In the genomic region with DNA sequence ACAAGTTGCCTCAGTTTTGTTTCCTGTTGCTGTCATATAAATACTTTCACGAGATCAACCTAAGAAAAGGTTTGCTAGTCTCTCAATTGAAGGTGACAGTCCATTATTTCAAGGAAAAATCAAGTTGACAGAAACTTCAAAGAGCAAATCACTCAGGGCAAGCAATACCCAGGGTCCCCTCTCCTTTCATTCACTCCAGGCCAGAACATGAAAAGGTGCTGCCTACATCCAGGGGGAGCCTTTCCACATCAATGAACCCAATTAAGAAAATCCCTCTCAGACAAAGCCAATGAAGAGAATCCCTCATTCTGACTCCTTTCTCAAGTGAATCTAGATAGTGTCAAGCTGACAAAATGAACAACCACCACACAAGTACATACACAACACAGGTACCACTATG, we compare ENCODE assay signal across 16 mouse cellular contexts.
"Had no signal": no experiment of that assay in that cellular context is flagged by ENCODE, and none has a peak within 500 bp of the region (broad histone marks: within the 10 kb centered on the region; RNA-seq: fewer than 3 reads in every experiment).

No protein-coding gene starts in this region.

- H3K9ac ChIP-seq: limb, embryonic 12.5 days; liver, embryonic 13.5 days; liver, postnatal 0 days; lung, embryonic 15.5 days; midbrain, embryonic 13.5 days had no signal

- H3K4me1 ChIP-seq: liver, embryonic 13.5 days had no signal

- ATAC-seq: liver, postnatal 0 days; midbrain, embryonic 13.5 days had no signal

- H3K4me3 ChIP-seq: layer of hippocampus, adult 2 months; limb, embryonic 12.5 days; liver, embryonic 13.5 days; lung, embryonic 15.5 days; megakaryocyte, embryonic 14.5 days; midbrain, embryonic 13.5 days had no signal

- H3K36me3 ChIP-seq: limb, embryonic 12.5 days; liver, embryonic 13.5 days; lung, embryonic 15.5 days; midbrain, embryonic 13.5 days had no signal

- H3K4me2 ChIP-seq: limb, embryonic 12.5 days; liver, embryonic 13.5 days; lung, embryonic 15.5 days; midbrain, embryonic 13.5 days had no signal

- H3K9me3 ChIP-seq: limb, embryonic 12.5 days; liver, embryonic 13.5 days; lung, embryonic 15.5 days; megakaryocyte, embryonic 14.5 days; midbrain, embryonic 13.5 days had no signal

- H3K27ac ChIP-seq: layer of hippocampus, adult 2 months; limb, embryonic 12.5 days; liver, embryonic 13.5 days; lung, embryonic 15.5 days; macrophage; midbrain, embryonic 13.5 days had no signal

- DNase-seq: kidney, postnatal 10 days; kidney, postnatal 4 days; liver; liver, embryonic 13.5 days; liver, postnatal 0 days; lung, postnatal 14 days; right cerebral cortex, postnatal 4 days; spleen, adult 18-20 months; thymus, adult 18-20 months; thymus, postnatal 14 days had no signal

- H3K27me3 ChIP-seq: limb, embryonic 12.5 days; lung, embryonic 15.5 days; midbrain, embryonic 13.5 days had no signal
